Mouse (Mus musculus): ENCODE data around the gene Xylb.
"Not testable (repeated sequence)": the region's sequence is repeated elsewhere in the genome, so short reads cannot be mapped to it uniquely, and the experiment has no call there.

Xylb gene

GRCm38 (mm10) chr9:119340909-119341816 is 16.0 kb upstream of the Xylb start, which contains the start of gene Myd88:
Gene Myd88 (minus strand): TSS chr9:119341411.
- peak; percentile 88 for DNase-seq (ENCODE audit: low spot score)

- no peak for DNase-seq (ENCODE audit: low spot score)
Observed at GRCm38 (mm10) chr9:119342728-119343127, 14.5 kb upstream of the Xylb start.

- DNase-seq (ENCODE audit: low spot score), result no peak
Observed at GRCm38 (mm10) chr9:119346376-119346775, 10.8 kb upstream of the Xylb start.

GRCm38 (mm10) chr9:119350531-119350930 is 6.7 kb upstream of the Xylb start:
- DNase-seq (ENCODE audit: low spot score), result no peak

GRCm38 (mm10) chr9:119350947-119351705 is 6.1 kb upstream of the Xylb start:
- no peak for DNase-seq (ENCODE audit: low spot score)

GRCm38 (mm10) chr9:119352060-119352459 is 5.1 kb upstream of the Xylb start:
- peak; percentile 86 for DNase-seq (ENCODE audit: low spot score)

- DNase-seq (ENCODE audit: low spot score), result no peak
Observed at GRCm38 (mm10) chr9:119353926-119354325, 3.3 kb upstream of the Xylb start.

- DNase-seq (ENCODE audit: low spot score), result no peak
Observed at GRCm38 (mm10) chr9:119355943-119356342, 1.2 kb upstream of the Xylb start.

GRCm38 (mm10) chr9:119358058-119358429 is 863 bp downstream of the Xylb start:
- no peak for DNase-seq (ENCODE audit: low spot score)

- DNase-seq (ENCODE audit: low spot score), result no peak
Observed at GRCm38 (mm10) chr9:119361416-119361815, 4.2 kb downstream of the Xylb start.

- no peak for DNase-seq (ENCODE audit: low spot score)
Observed at GRCm38 (mm10) chr9:119363229-119363628, 6.0 kb downstream of the Xylb start.

GRCm38 (mm10) chr9:119365284-119365683 is 8.1 kb downstream of the Xylb start, which contains the start of gene Slc22a14:
Gene Slc22a14 (minus strand): TSS chr9:119365553.
- no peak for DNase-seq (ENCODE audit: low spot score)

GRCm38 (mm10) chr9:119368367-119368766 is 11.2 kb downstream of the Xylb start:
- DNase-seq (ENCODE audit: low spot score), result no peak

- DNase-seq (ENCODE audit: low spot score), result not testable (repeated sequence)
Observed at GRCm38 (mm10) chr9:119370770-119371169, 13.6 kb downstream of the Xylb start.

- no peak for DNase-seq (ENCODE audit: low spot score)
Observed at GRCm38 (mm10) chr9:119371251-119371650, 14.1 kb downstream of the Xylb start.

GRCm38 (mm10) chr9:119375008-119375407 is 17.8 kb downstream of the Xylb start:
- DNase-seq (ENCODE audit: low spot score), result no peak

GRCm38 (mm10) chr9:119375556-119375955 is 18.4 kb downstream of the Xylb start:
- DNase-seq (ENCODE audit: low spot score), result no peak

- no peak for DNase-seq (ENCODE audit: low spot score)
Observed at GRCm38 (mm10) chr9:119378231-119378630, 21.1 kb downstream of the Xylb start.

- no peak for DNase-seq (ENCODE audit: low spot score)
Observed at GRCm38 (mm10) chr9:119382603-119383002, 25.4 kb downstream of the Xylb start.

GRCm38 (mm10) chr9:119388956-119389355 is 31.8 kb downstream of the Xylb start:
- peak; percentile 46 for DNase-seq (ENCODE audit: low spot score)

- DNase-seq (ENCODE audit: low spot score), result no peak
Observed at GRCm38 (mm10) chr9:119390214-119390613, 33.0 kb downstream of the Xylb start.

GRCm38 (mm10) chr9:119394808-119395207 is 37.6 kb downstream of the Xylb start:
- no peak for DNase-seq (ENCODE audit: low spot score)

GRCm38 (mm10) chr9:119401351-119401750 is 44.2 kb downstream of the Xylb start:
- no peak for DNase-seq (ENCODE audit: low spot score)
